Mouse (Mus musculus) liver, embryonic 14.5 days (tissue): Measurements from ENCODE around the gene Plac9a. TPM values are rescaled to one million over a fixed set of nuclear protein-coding genes. Genes with fewer than 3 reads are reported as not detected.

ENCODE experiments used
- ATAC-seq: fragments of 200-750 bp; cut with Nextera tagmentation; 2 replicates; pipeline ENCODE4 v1.8.0; 2017; ENCODE audit warnings: moderate number of reproducible peaks, mild to moderate bottlenecking, moderate library complexity; ENCODE audit not compliant: insufficient read depth
- DNase-seq, 3 experiments: peaks; one replicate each; pipeline ENCODE4 v3.0.0-alpha.2; 2012 to 2013; ENCODE audit warnings: low read depth in 3 of 3, low spot score in 3 of 3
- H3K27ac ChIP-seq: fragments of 300-500 bp; sonication (generic); 2 replicates; pipeline ENCODE4 v1.5.1; 2014; ENCODE audit warnings: moderate library complexity, mild to moderate bottlenecking, control low read depth, inconsistent platforms
- H3K27me3 ChIP-seq: fragments of 300-500 bp; sonication (generic); 2 replicates; pipeline ENCODE4 v1.6.1; 2014; ENCODE audit warnings: mild to moderate bottlenecking, low read length, moderate library complexity; ENCODE audit not compliant: control insufficient read depth, insufficient read depth
- H3K36me3 ChIP-seq: fragments of 300-500 bp; sonication (generic); replicated peaks from 2 replicates; pipeline ENCODE4 v1.6.1; 2014; ENCODE audit warnings: low read depth; ENCODE audit not compliant: control insufficient read depth, insufficient read depth
- H3K4me1 ChIP-seq, 2 experiments: fragments of 200-500 bp in 1 of 2; fragments of 300-500 bp in 1 of 2; sonication (generic) in 1 of 2; replicated peaks; 2 replicates each; pipeline ENCODE4 v1.6.1; 2012 to 2014; ENCODE audit warnings: antibody characterized with exemption in 1 of 2, inconsistent platforms in 1 of 2, low read length in 1 of 2; ENCODE audit not compliant: control insufficient read depth in 2 of 2, insufficient read depth in 2 of 2
- H3K4me2 ChIP-seq: fragments of 300-500 bp; sonication (generic); 2 replicates; pipeline ENCODE4 v1.6.1; 2014; ENCODE audit warnings: low read depth, mild to moderate bottlenecking, control low read depth, moderate library complexity
- H3K4me3 ChIP-seq, 2 experiments: fragments of 200-500 bp in 1 of 2; fragments of 300-500 bp in 1 of 2; sonication (generic) in 1 of 2; 2 replicates each; pipeline ENCODE4 v1.5.1; 2012 to 2014; ENCODE audit warnings: low read depth in 2 of 2, low read length in 2 of 2, mild to moderate bottlenecking in 2 of 2, control low read depth in 1 of 2, inconsistent platforms in 1 of 2, moderate library complexity in 1 of 2; ENCODE audit not compliant: insufficient read depth in 1 of 2
- H3K9ac ChIP-seq: fragments of 300-500 bp; sonication (generic); replicated peaks from 2 replicates; pipeline ENCODE4 v1.6.1; 2014; ENCODE audit warnings: mild to moderate bottlenecking, control low read depth, moderate library complexity
- H3K9me3 ChIP-seq: fragments of 300-500 bp; sonication (generic); 2 replicates; pipeline ENCODE4 v1.6.1; 2016; ENCODE audit warnings: low read length, mixed read lengths; ENCODE audit not compliant: control insufficient read depth
- CTCF ChIP-seq: IDR thresholded peaks from 2 replicates; pipeline ENCODE4 v1.5.1; 2016; ENCODE audit warnings: antibody characterized with exemption, low read depth, control low read depth
- EP300 ChIP-seq: IDR thresholded peaks from 2 replicates; pipeline ENCODE4 v1.6.1; 2016; ENCODE audit warnings: antibody characterized with exemption, low read depth
- WGBS: fragments of 180-500 bp; shearing (Covaris S2); extraction: QIAGEN DNeasy Blood & Tissue Kit; methylation state at CpG from one replicate; pipeline ENCODE4 v1.1.7; 2014; ENCODE audit not compliant: insufficient replicate concordance; 5-methylcytosine and 5-hydroxymethylcytosine counted together
- polyA plus RNA-seq, 2 experiments: library from polyadenylated mRNA; depleted of rRNA in 1 of 2; stranded (reverse) in 1 of 2; unstranded in 1 of 2; fragments of >200 nt; fragmentation: Nextera tagmentation in 1 of 2; extraction: Ambion mirVana in 1 of 2; gene quantifications; 2 replicates each; pipeline versions ENCODE4 v1.2.1 to v1.2.3; 2012 to 2014

Gene Plac9a
- polyA plus RNA-seq, 2 experiments: 0.21 TPM; not detected in 1

GRCm38 (mm10) chr14:25866384-25866783 is 36.5 kb downstream of the Plac9a start:
- no peak overlapping the region for H3K4me3 ChIP-seq
- no peaks in the 10 kb centered on the region for H3K27me3 ChIP-seq
- H3K36me3 ChIP-seq: no peaks in the 10 kb centered on the region
- no peaks in the 10 kb centered on the region for H3K9me3 ChIP-seq
- H3K9ac ChIP-seq: no peak overlapping the region
- no peak for ATAC-seq
- H3K4me2 ChIP-seq: no peak overlapping the region
- WGBS: 80% methylated on average over 6 of the region's 6 CpGs
- peaks cover 3 to 11% of the 10 kb centered on the region in 2 experiments; a peak in 3 of 4 replicates for H3K4me1 ChIP-seq
- no peak for TF ChIP-seq CTCF
- no peak for TF ChIP-seq EP300
- no peak overlapping the region for H3K27ac ChIP-seq
- DNase-seq: no peak

DNA sequence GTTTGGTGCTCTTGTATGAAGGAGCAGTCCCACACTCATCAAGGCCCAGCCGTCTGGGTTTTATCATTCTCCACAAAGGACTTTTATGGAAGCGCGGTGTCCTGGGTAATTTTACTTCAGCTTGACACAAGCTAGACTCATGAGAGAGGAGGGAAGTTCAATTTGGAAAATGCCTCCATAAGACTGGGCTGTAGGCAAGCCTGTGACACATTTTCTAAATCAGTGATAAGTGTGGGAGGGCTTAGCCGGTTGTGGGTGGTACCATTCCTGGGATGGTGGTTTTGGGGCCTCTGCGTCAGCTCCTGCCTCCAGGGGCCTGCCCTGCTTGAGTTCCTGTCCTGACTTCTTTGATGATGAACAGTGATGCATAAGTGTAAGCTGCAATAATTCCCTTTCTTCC is 37.6 kb downstream of the Plac9a start:
- WGBS: 58% methylated on average over 5 of the region's 5 CpGs
- no peak for ATAC-seq
- H3K36me3 ChIP-seq: no peaks in the 10 kb centered on the region

DNA sequence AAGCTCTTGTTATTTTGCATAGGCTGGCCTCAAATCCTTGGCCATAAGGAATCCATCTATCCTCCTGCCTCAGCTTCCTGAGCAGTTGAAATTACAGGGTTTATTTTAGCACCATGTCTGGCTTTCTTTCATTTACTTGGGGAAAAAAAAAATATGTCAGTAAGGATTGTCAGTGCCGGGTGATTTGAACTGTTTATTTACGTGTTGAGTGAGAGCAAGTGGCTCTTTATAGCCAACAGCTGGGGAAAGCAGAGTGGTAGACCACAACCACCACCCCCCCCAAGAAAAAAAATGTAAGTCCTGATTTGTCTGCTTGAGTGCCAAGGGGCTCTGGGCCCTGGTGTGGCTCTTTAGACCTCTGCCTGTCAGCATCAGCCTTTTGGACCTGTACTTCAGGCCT is 39.2 kb downstream of the Plac9a start:
- H3K9ac ChIP-seq: no peak overlapping the region
- H3K4me3 ChIP-seq: no peak overlapping the region
- ATAC-seq (no peak), DNase-seq (no peak)
- peaks cover 3 to 8% of the 10 kb centered on the region in 2 experiments; a peak in 3 of 4 replicates for H3K4me1 ChIP-seq
- no peak overlapping the region for H3K4me2 ChIP-seq
- no peaks in the 10 kb centered on the region for H3K9me3 ChIP-seq
- no peak for TF ChIP-seq CTCF
- TF ChIP-seq EP300: no peak
- no peaks in the 10 kb centered on the region for H3K27me3 ChIP-seq
- H3K27ac ChIP-seq: no peak overlapping the region
- WGBS: 76% methylated on average over 2 of the region's 2 CpGs
- no peaks in the 10 kb centered on the region for H3K36me3 ChIP-seq

More for the DNA sequence above, 37.6 kb downstream of the Plac9a start:
- H3K4me3 ChIP-seq: no peak overlapping the region
- no peaks in the 10 kb centered on the region for H3K27me3 ChIP-seq
- H3K9ac ChIP-seq: no peak overlapping the region
- H3K4me2 ChIP-seq: no peak overlapping the region
- no peak for DNase-seq
- no peak for TF ChIP-seq EP300
- no peak for TF ChIP-seq CTCF
- H3K9me3 ChIP-seq: no peaks in the 10 kb centered on the region
- H3K27ac ChIP-seq: no peak overlapping the region
- peaks cover 3 to 11% of the 10 kb centered on the region in 2 experiments; a peak in 3 of 4 replicates for H3K4me1 ChIP-seq

DNA sequence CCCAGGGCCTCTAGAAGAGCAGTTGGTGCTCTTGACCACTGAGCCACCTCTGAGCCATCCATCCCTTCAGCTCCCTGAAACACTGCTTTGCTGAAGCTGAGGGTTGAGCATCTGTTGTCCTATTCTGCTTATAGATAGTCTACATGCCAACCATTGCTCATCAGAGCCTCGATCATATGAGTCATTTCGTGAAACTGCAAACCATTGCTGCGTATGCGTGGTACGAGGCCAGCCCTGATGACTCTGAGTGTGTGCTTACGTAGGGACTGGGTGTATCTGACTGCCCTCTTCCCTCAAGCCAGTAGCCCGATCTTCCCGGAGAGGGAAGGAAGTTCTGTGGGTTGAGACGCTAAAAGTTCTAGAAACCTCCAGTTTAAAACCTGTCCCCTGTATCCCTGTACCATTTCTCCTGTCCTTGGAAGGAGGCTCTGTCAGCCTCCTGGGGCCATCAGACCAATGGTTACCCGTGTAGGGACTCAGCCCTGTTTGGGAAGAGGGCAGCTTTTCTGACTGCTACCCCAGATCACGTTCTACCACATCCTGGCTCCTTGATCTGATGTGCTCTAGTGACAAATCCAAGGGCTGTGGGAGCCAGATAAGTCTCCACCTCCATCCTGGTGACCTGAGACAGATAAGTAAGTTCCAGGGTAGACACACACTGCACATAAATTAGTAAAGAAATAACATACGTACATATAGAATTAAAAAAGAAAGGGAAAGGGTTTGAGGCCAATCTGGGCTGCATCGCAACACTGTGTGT is 40.9 kb downstream of the Plac9a start:
- Histone ChIP-seq H3K9me3 (no peaks in the 10 kb centered on the region), H3K4me3 (no peak overlapping the region), H3K27ac (no peak overlapping the region), H3K4me2 (peak overlapping the region; percentile 11; the same call in 1 of the 2 replicates), H3K27me3 (no peaks in the 10 kb centered on the region), H3K36me3 (no peaks in the 10 kb centered on the region), H3K4me1 (peaks cover 12 to 19% of the 10 kb centered on the region in 2 experiments), H3K9ac (no peak overlapping the region)
- TF ChIP-seq EP300 (peak; percentile 72), CTCF (no peak)
- 27% methylated on average over 13 of the region's 13 CpGs for WGBS
- ATAC-seq (peak; percentile 78), DNase-seq (peak in 1 of 3 experiments; percentile 34)

DNA sequence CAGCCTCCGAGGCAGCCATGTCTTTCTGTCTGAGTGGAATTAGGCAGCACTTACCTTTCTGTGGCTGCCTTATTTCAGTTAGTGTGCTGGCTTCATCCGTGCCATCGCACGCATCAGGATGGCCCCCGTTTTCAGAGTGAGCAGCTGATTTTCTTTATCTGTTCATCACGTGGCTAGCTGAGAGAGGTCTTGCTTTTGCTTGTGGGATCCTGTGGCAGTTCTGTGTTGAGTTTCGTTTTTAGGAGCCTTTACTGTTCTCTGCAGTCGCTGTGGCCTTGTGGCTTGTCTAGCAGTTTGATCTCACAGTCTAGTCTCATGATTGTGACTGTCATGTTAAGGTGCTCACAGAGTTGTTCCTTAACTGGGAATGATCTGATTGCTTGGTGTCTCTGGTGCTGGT is 45.0 kb downstream of the Plac9a start:
- Histone ChIP-seq H3K27ac (no peak overlapping the region), H3K9ac (no peak overlapping the region), H3K4me1 (peaks cover 15 to 31% of the 10 kb centered on the region in 2 experiments), H3K4me2 (no peak overlapping the region), H3K36me3 (no peaks in the 10 kb centered on the region), H3K4me3 (no peak overlapping the region), H3K9me3 (no peaks in the 10 kb centered on the region), H3K27me3 (no peaks in the 10 kb centered on the region)
- no peak for DNase-seq
- no peak for ATAC-seq
- WGBS: 20% methylated on average over 8 of the region's 8 CpGs
- TF ChIP-seq CTCF (no peak), EP300 (no peak)
